Mouse (Mus musculus) thymus, adult 2 months (tissue): ENCODE data around the gene Agbl2. TPM values are rescaled to one million over a fixed set of nuclear protein-coding genes. Genes with fewer than 3 reads are reported as not detected.

Experiments
- DNase-seq: peaks from one replicate; pipeline ENCODE4 v3.0.0; 2021
- H3K27ac ChIP-seq: fragments of 200-500 bp; 2 replicates; pipeline ENCODE4 v1.5.1; 2012; ENCODE audit warnings: low read length, control low read depth; ENCODE audit not compliant: control insufficient read depth, insufficient read depth
- H3K27me3 ChIP-seq: fragments of 200-500 bp; 2 replicates; pipeline ENCODE4 v1.6.1; 2012; ENCODE audit warnings: mild to moderate bottlenecking, low read length, moderate library complexity, mixed read lengths; ENCODE audit not compliant: control insufficient read depth, insufficient read depth
- H3K36me3 ChIP-seq: fragments of 200-500 bp; 2 replicates; pipeline ENCODE4 v1.6.1; 2012; ENCODE audit warnings: mild to moderate bottlenecking, low read length, moderate library complexity; ENCODE audit not compliant: control insufficient read depth, insufficient read depth
- H3K4me1 ChIP-seq: fragments of 200-500 bp; replicated peaks from 2 replicates; pipeline ENCODE4 v1.6.1; 2012; ENCODE audit warnings: low read length; ENCODE audit not compliant: control insufficient read depth, insufficient read depth
- H3K4me3 ChIP-seq: fragments of 200-500 bp; 2 replicates; pipeline ENCODE4 v1.5.1; 2012; ENCODE audit warnings: mild to moderate bottlenecking, low read length, control low read depth, moderate library complexity; ENCODE audit not compliant: control insufficient read depth, insufficient read depth
- CTCF ChIP-seq: fragments of 200-500 bp; IDR thresholded peaks from 2 replicates; pipeline ENCODE4 v1.5.1; 2012; ENCODE audit warnings: mild to moderate bottlenecking, control low read depth, low read length, moderate library complexity, borderline replicate concordance; ENCODE audit not compliant: control insufficient read depth, poor library complexity, insufficient read depth; ENCODE audit errors: extremely low read depth
- POLR2A ChIP-seq: fragments of 200-500 bp; IDR thresholded peaks from 2 replicates; pipeline ENCODE4 v1.6.1; 2012; ENCODE audit warnings: mild to moderate bottlenecking, low read length, control low read depth, moderate library complexity; ENCODE audit not compliant: control insufficient read depth, poor library complexity, insufficient read depth; ENCODE audit errors: extremely low read depth
- WGBS: fragments of 180-500 bp; shearing (Covaris S2); methylation state at CpG from one replicate; pipeline ENCODE4 v1.1.7; 2018; 5-methylcytosine and 5-hydroxymethylcytosine counted together
- polyA plus RNA-seq: library from polyadenylated mRNA; depleted of rRNA; stranded (reverse); fragments of >200 nt; gene quantifications from 2 replicates; pipeline ENCODE4 v1.2.3, GENCODE M21; 2012; rRNA removed

Agbl2 gene
- polyA plus RNA-seq, 1 experiment: 0.44 TPM

DNA sequence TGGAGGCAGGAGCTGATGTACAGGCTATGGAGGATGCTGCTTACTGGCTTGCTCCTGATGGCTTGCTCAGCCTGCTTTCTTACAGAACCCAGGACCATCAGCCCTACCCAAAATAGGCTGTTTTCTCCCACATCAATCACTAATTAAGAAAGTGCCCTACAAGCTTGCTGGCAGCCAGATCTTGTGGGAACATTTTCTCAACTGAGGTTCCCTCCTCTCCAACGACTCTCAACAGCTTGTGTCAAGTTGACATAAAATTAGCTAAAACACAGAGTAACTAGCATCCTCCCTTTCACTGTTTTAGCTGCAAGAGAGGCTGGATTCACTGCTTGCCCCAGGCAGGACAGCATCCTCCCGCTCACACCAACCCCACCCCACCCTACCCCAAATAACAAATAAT lies 99.3 kb downstream of the Agbl2 start:
- Histone ChIP-seq H3K27ac (no peak overlapping the region), H3K36me3 (no peaks in the 10 kb centered on the region), H3K27me3 (peaks cover 16% of the 10 kb centered on the region), H3K4me3 (no peak overlapping the region), H3K4me1 (0 out of 2 replicates have a peak, but pooled peaks cover 2% of the 10 kb centered on the region)
- 87% methylated on average over 2 of the region's 2 CpGs for WGBS
- TF ChIP-seq POLR2A (no peak), CTCF (no peak)
- DNase-seq: no peak

Other genes with a start within 250 kb of the Agbl2 start
- 5.0 and 6.5 TPM in 2 replicates for gene Ptprj, start 202.1 kb upstream of the Agbl2 start, polyA plus RNA-seq
- 21.9 and 22.7 TPM in 2 replicates for gene Nup160, start 105.5 kb upstream of the Agbl2 start, polyA plus RNA-seq
- gene Fnbp4, start 37.4 kb upstream of the Agbl2 start, polyA plus RNA-seq: 101 and 105 TPM in 2 replicates
- 44.2 and 57.2 TPM in 2 replicates for gene Mtch2, start 64.4 kb downstream of the Agbl2 start, polyA plus RNA-seq
- gene C1qtnf4, start 103.1 kb downstream of the Agbl2 start, polyA plus RNA-seq: 2.5 and 4.9 TPM in 2 replicates
- gene Kbtbd4, start 122.0 kb downstream of the Agbl2 start, polyA plus RNA-seq: 26.9 and 29.1 TPM in 2 replicates
- gene Ndufs3, start 122.1 kb downstream of the Agbl2 start, polyA plus RNA-seq: 133 and 163 TPM in 2 replicates
- 92.7 and 96.2 TPM in 2 replicates for gene Celf1, start 157.7 kb downstream of the Agbl2 start, polyA plus RNA-seq